Mouse (Mus musculus): ENCODE results near the gene Maneal.
A peak's percentile ranks its signal among the peaks of the same experiment; 100 is the strongest.

Gene Maneal

DNA sequence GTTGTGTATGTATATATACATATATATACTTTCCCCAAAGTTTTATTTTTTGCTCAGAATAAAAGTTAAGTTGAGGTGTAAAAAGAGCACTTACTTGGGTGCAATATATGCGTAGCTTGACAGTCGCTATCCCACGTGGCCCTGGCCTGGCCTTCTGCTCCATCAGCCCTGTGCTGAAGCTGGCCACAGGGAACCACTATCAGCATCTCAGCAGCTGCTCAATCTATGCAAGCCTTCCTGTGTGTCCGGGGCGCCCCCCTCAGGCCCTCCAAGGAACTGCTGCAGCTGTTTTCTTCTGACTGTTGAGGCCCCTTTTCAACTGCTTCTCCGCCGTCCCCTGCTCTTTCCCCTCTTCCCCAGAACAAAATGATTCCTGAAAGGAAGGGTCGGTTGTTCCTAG is 14.4 kb downstream of the Maneal start:
- peak; percentile 79 for DNase-seq

DNA sequence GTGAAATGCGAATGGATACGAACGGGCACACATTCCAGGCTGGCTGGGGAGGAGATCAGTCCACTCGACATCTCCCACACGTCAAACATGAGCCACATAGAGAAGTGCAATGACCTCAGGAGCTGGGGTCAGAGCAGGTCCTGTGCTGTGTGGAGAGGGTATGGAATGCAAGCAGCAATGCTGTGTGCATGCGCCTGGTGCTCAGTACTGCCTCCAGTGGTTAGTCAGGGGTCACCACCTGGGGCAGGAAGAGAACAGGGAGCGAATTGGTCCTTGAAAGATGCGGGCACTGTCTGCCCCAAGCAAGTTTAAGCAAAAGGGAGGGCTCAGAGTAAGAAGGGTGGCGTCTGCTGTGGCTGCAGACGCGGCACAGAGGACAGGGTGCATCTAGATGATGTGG is 18.5 kb downstream of the Maneal start:
- no peak for DNase-seq

DNA sequence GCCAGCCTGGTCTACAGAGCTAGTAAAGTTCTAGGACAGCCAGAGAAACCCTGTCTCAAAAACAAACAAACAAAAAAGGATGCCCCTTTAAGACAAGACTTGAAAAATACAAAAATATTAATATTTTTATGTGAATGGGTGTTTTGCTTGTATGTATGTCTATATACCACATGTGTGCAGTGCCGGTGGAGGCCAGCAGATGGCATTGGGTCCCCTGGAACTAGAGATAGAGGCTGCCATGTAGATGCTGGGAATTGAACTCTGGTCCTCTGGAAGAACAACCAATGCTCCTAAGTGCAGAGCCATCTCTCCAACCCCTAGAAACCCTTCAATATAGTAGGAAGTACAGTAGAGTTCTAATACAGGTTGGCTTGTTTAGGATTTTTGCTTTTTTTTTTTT is 21.0 kb downstream of the Maneal start:
- no peak for DNase-seq

DNA sequence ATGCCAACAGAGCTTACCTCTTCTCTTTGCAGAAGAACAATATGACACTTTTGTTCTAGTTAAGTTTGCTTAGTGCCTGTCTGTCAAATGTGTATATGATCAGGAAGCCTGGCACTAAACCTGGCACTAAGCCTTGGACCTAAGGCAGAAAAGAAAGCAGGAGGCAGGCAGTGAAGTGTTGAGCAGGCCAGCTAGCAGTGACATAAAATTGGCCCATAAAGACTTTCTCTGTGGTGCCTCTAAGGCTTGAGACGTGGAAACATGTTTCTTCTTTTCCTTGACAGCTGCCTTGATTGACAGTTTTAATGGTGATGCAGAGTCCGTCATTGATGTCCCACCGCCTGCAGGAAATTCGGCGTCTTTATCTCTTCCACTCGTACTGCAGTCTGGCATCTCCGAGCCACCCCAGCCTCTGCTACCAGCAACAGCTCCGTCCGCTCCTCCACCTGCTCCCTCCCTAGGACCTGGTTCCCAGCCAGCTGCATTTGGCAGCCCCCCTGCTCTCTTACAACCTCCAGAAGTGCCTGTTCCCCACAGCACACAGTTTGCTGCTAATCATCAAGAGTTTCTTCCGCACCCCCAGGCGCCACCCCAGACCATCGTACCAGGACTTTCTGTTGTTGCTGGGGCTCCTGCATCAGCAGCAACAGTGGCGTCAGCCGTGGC is 23.8 kb downstream of the Maneal start:
- no peak for DNase-seq

DNA sequence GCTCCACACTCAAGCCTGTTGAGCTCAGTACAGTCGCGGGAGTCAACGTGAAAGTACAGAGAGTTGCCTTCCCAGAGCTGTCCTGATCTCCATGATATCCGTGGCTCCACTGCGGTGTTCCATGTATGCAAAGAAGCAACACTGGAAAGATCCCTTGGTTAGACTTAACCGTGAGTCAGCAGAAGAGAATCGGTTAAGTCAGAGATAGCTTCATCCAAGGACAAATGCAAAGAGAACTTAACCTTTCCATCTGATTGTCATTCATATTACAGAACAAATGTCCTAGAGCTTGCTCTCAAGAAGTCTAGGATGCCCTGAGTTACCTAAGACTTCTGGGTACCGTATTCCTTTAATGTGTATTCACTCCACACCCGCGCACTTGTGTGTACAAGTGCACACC is 29.2 kb downstream of the Maneal start:
- DNase-seq, result no peak

DNA sequence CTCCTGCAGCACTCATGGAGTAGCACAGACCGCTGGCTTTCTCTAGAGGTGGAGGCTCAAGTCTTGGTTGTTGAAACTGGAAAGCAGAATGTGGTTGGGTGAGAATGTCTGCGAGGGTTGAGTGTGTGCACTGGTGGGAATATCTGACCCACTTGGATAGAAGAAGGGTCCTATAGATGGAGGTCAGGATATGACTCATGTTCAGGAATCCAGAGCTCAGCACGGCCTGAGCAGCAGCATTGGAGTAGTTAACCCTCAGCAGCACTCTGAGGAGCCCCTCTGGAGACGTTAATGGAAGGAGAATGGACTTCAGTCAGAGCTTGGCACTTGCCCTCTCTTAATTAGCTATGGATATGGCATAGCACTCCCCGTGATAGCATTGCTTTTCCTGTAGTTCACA is 32.3 kb downstream of the Maneal start:
- no peak for DNase-seq

DNA sequence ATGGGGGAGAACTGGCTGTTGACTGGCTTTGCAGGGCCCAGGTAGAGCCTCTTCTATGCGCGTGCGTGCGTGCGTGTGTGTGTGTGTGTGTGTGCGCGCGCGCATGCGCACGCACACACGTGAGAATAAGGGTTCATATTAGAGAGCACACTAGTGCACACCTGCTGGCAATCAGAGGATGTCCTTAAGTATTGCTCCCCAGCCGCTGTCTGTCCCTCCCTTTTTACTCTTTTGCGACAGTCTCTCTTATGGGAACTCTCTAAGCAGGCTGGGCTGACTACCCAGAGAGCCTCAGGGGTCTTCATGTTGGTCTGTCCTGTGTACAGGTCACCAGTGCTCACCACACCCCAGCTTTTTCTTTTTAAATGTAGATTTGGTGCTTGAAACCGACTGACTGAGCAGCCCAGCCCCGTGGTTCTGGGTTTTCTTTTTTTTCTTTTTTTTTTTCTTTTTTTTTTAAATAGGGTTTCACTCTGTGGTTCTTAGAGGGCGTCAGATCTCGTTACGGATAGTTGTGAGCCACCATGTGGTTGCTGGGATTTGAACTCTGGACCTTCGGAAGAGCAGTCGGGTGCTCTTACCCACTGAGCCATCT is 36.5 kb downstream of the Maneal start:
- DNase-seq, result no peak

DNA sequence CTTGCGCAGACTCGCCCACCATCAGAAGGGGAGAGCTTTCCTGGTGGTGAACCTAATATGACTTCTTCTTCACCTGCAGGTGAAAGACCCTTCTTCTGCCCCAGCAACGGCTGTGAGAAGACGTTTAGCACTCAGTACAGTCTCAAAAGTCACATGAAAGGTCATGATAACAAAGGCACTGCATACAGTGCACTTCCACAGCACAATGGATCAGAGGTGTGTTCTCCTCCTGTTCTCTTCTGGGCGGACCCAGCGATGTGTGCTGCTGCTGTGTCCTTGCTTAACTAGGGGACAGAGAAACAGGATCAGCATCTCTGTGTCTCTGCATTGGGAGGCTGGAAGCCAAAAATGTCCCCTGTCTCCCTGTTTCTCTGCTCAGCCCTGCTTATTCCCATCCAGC is 37.0 kb downstream of the Maneal start:
- no peak for DNase-seq

DNA sequence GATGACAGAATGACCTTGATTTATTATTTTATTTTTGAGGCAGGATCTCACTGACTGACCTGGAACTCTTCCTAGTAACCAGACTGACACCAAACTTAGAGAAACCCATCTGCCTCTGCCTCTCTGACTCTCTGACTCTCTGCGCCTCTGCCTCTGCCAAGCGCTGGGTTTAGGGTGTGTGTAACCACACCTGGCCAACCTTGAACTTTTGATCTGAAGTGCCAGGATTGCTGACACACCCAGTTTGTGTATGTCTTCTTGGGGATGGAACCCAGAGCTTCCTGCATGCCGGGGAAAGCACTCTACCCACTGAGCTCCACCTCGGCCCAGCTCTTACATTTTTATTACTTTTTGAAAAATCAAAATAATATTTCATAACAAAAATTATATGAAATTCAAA is 43.1 kb downstream of the Maneal start:
- DNase-seq, result no peak

DNA sequence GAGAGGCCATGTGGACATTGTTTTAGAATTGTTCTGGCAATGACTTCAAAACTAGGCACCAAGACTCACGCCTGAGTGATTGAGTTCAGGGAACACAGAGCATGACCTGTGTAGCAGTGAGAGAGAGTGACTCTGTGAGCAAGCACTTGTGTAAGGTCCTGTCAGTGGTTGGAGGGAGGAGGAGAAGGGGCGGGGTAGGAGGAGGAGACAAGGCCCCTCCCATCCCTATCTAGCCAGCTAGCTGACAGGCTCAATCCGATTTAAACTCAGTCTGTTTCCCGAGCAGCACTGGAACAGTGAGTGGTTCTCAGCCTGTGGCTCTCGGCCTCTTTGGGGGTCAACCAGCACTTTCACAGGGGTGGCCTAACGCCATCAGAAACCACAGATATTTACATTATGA is 44.2 kb downstream of the Maneal start:
- DNase-seq, result no peak

DNA sequence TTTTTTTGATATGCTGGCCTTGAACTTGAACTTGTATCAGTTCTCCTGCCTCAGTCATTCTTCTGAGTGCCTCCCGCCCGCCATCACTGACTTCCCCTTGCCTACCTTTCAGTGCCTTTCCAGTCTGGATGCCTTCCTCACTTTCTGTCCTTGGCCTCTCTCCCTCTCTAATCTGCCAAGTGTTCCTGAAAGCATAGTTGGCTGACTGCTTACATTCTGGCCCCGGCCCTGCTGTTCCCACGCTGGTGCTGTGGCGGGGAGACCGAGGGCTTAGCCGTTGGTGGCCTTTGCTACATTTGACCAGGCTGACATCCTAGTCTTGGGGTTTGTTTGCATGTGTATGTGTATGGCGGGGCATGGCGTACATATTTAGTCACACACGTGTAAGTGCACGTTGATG is 46.1 kb downstream of the Maneal start:
- DNase-seq, result no peak

DNA sequence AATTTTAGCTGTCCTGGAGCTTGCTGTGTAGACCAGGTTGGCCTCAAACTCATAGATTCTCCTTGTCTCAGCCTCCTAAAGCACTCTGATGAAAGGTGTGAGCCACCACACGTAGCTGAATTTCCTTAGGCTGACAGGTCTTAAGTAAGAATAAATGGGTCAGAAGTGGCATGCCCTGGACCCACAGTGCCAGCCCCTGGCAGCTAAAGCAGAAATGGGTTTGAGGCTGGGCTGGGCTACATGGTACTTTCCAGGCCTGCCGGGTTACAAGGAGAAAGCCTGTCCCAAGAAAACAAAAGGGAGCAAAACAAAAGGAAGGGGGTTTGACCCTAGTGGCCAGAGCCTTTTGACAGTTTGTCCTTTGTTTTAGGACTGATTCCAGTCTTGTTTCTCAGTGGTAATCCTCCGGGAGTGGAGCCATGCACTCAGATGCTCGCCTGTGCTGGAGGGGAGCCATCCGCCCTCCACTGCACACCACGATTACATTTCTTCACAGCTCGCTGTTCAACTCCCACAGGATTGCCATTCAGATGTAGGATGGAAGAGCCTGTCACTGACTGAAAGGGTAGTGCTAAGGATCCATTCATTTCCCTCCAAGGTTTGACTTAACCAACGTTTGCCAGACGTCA is 50.5 kb downstream of the Maneal start:
- peak; percentile 75 for DNase-seq

DNA sequence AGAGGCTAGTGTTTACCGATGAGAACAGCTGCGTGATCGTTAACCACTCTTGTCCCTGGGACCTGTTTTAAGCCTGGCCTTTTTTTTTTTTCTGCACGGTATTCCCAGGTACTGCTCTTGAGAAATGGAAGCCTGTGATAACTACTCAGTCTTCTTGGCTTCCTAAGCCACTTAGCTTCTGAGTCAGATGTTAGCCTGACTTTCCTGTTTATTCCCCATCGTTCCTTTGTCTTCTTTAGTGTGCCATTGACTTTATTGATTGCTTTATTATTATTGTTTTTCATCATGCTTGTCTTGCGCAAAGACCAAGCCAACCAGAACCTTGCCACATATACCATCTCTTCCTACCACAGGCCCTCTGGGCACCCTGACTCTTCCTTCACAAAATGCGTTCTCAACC is 51.9 kb downstream of the Maneal start:
- no peak for DNase-seq

DNA sequence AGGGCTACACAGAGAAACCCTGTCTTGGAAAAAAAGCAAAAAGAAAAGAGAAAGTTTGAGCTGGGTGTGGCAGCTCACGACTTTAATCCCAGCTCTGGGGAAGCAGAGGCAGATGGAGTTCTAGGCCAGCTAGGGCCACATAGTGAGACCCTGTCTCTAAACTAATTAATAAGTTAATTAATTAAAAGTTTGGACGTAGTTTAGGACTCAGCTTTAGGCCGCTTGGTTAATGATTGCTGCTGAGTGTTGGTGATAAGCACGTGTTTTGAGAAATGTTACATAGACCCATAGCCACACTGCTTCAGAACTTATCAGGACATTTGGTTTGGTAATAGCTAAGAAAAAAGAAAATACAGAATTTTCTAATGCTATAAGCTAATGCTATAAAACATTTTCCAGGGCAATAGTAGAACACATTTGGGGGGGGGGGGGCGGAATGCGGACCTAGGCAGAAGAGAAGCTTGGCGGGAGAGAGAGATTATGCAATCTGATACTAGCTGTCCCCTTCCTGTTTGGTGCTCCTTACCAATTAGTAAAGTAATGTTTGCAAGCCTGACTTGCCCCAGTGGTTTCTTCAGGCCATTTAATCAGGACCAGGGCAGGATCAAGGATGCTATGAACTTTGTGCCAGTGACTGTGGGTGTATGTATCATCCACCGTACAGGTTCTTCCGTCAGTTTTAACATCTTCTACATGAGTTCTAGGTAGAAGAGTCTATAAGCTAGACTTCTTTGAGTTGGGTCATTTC is 52.7 kb downstream of the Maneal start:
- DNase-seq, result no peak

DNA sequence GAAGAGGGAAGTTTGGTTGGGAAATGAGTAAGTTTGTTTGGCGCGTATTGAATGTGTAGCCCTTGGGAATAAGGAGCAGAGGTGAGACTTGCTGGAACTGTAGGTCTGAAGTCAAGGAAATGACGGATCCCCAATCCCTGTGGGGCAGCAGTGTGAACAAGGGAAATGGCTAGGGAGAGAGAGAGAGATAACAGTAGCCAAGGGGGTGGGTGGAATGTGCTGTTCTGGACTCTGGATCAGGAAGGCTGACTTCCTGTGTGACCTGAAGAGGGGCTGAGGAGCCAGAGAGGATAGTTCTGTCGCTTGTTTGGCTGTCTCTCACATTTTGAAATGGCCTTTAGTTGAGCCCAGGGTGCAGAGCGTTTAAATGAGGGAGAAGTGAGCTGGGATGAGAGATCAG is 53.5 kb downstream of the Maneal start:
- no peak for DNase-seq

All from right cerebral cortex, adult 18-20 months (tissue).